Mouse (Mus musculus): ENCODE results near the gene Ten1.

DNA sequence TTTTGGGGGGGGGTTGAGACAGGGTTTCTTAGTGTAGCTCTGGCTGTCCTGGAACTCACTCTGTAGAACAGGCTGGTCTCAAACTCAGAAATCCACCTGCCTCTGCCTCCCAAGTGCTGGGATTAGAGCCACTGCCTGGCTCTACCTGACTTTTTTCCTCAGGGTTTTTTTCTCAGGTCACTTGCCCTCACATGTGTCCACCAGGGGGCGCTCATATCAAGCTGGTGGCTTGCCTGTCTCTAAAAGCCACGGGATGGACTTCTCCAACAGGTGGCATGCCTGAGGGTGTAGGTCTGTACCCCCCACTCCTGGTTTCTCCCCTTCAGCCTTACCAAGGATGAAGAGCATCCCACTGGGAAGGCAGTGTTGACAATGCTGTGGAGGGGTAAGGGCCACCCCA is 27.8 kb downstream of the Ten1 start:
- TF ChIP-seq CTCF (IDR thresholded peaks at IDR 0.05; ENCODE audit: low read depth) (peak; percentile 92), EP300 (optimal IDR thresholded peaks at IDR 0.05) (no peak)
